Mouse (Mus musculus): ENCODE measurements at regions not wholly inside any gene's neighbourhood (a gene's known extent, or its start where the extent isn't known, plus 50 kb on each side); places are given as distances from the start of the nearest gene placed in this dataset.

- no peaks in the 10 kb centered on the region for H3K36me3 ChIP-seq (replicated peaks)
- ATAC-seq (ENCODE audit: low FRiP score), result no peak
- H3K4me2 ChIP-seq, result no peak overlapping the region
- no peak overlapping the region for H3K27ac ChIP-seq
- H3K9ac ChIP-seq, result no peak overlapping the region
- H3K4me1 ChIP-seq, result no peaks in the 10 kb centered on the region
- H3K9me3 ChIP-seq, result no peaks in the 10 kb centered on the region
- 93% methylated on average over 9 of the region's 9 CpGs for WGBS
- H3K27me3 ChIP-seq, result 0 out of 2 replicates have a peak, but pooled peaks cover 3% of the 10 kb centered on the region
- no peak overlapping the region for H3K4me3 ChIP-seq (replicated peaks)
Measured at GRCm38 (mm10) chr15:36355851-36356250, 651.7 kb downstream of the Zfp706 start.

- no peak overlapping the region for H3K4me2 ChIP-seq
- no peak overlapping the region for H3K27ac ChIP-seq
- no peak overlapping the region for H3K9ac ChIP-seq
- no peaks in the 10 kb centered on the region for H3K36me3 ChIP-seq (replicated peaks)
- 89% methylated on average over 6 of the region's 6 CpGs for WGBS
- no peaks in the 10 kb centered on the region for H3K4me1 ChIP-seq
- ATAC-seq (ENCODE audit: low FRiP score), result no peak
- 0 out of 2 replicates have a peak, but pooled peaks cover 3% of the 10 kb centered on the region for H3K27me3 ChIP-seq
- H3K9me3 ChIP-seq, result no peaks in the 10 kb centered on the region
- no peak overlapping the region for H3K4me3 ChIP-seq (replicated peaks)
Measured at GRCm38 (mm10) chr15:36354545-36354944, 653.0 kb downstream of the Zfp706 start.

- no peak for ATAC-seq (ENCODE audit: low FRiP score)
- WGBS, result 89% methylated on average over 3 of the region's 3 CpGs
- H3K9me3 ChIP-seq, result no peaks in the 10 kb centered on the region
Measured at GRCm38 (mm10) chr15:36353793-36354192, 653.8 kb downstream of the Zfp706 start.

DNA sequence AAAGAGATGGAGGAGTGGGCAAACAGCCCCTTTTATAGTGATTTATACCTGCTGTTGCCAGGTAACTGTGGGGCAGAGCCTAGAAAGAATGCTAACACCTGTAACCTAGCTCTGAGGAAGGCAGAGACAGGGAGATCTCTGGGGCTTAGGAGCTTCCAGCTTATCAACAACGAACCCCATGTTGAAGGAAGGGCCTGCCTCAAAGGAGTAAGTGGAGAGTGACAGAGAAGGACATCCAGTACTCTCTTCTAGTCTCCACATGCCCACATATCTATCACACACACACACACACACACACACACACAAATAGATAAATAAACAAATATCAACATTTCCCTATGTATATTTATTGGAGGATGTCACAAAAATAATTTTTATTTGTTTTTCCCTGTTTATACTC lies 654.6 kb downstream of the Zfp706 start:
- H3K9me3 ChIP-seq, result no peaks in the 10 kb centered on the region
- H3K27me3 ChIP-seq, result 0 out of 2 replicates have a peak, but pooled peaks cover 3% of the 10 kb centered on the region
- H3K9ac ChIP-seq, result no peak overlapping the region
- H3K4me2 ChIP-seq, result no peak overlapping the region
- no peaks in the 10 kb centered on the region for H3K36me3 ChIP-seq (replicated peaks)
- H3K4me3 ChIP-seq (replicated peaks), result no peak overlapping the region
- 100% methylated on average over 1 of the region's 1 CpGs for WGBS
- no peaks in the 10 kb centered on the region for H3K4me1 ChIP-seq
- no peak overlapping the region for H3K27ac ChIP-seq
- ATAC-seq (ENCODE audit: low FRiP score), result no peak

More at GRCm38 (mm10) chr15:36353793-36354192, 653.8 kb downstream of the Zfp706 start:
- Histone ChIP-seq H3K4me3 (replicated peaks) (no peak overlapping the region), H3K9ac (no peak overlapping the region), H3K36me3 (replicated peaks) (no peaks in the 10 kb centered on the region), H3K27ac (no peak overlapping the region), H3K27me3 (0 out of 2 replicates have a peak, but pooled peaks cover 3% of the 10 kb centered on the region), H3K4me1 (no peaks in the 10 kb centered on the region), H3K4me2 (no peak overlapping the region)

- no peak for ATAC-seq (ENCODE audit: low FRiP score)
- H3K36me3 ChIP-seq (replicated peaks), result no peaks in the 10 kb centered on the region
- no peaks in the 10 kb centered on the region for H3K4me1 ChIP-seq
- no peak overlapping the region for H3K4me2 ChIP-seq
- H3K27me3 ChIP-seq, result 0 out of 2 replicates have a peak, but pooled peaks cover 3% of the 10 kb centered on the region
- no peak overlapping the region for H3K9ac ChIP-seq
- H3K4me3 ChIP-seq (replicated peaks), result no peak overlapping the region
- no peaks in the 10 kb centered on the region for H3K9me3 ChIP-seq
- WGBS, result 36% methylated on average over 3 of the region's 3 CpGs
- no peak overlapping the region for H3K27ac ChIP-seq
Measured at GRCm38 (mm10) chr15:36351693-36352092, 655.9 kb downstream of the Zfp706 start.

- no peaks in the 10 kb centered on the region for H3K9me3 ChIP-seq
- H3K4me3 ChIP-seq (replicated peaks), result no peak overlapping the region
- H3K36me3 ChIP-seq (replicated peaks), result no peaks in the 10 kb centered on the region
- H3K27ac ChIP-seq, result no peak overlapping the region
- H3K9ac ChIP-seq, result no peak overlapping the region
- H3K4me1 ChIP-seq, result no peaks in the 10 kb centered on the region
- H3K27me3 ChIP-seq, result no peaks in the 10 kb centered on the region
- 90% methylated on average over 5 of the region's 5 CpGs for WGBS
- ATAC-seq (ENCODE audit: low FRiP score), result no peak
- H3K4me2 ChIP-seq, result no peak overlapping the region
Measured at GRCm38 (mm10) chr15:36348348-36348747, 659.2 kb downstream of the Zfp706 start.

GRCm38 (mm10) chr15:36347333-36347845 lies 660.2 kb downstream of the Zfp706 start:
- 88% methylated on average over 4 of the region's 4 CpGs for whole genome bisulfite sequencing
- Histone ChIP-seq H3K9ac (no peak overlapping the region), H3K27ac (no peak overlapping the region), H3K4me2 (no peak overlapping the region), H3K36me3 (replicated peaks) (no peaks in the 10 kb centered on the region), H3K4me3 (replicated peaks) (no peak overlapping the region), H3K9me3 (no peaks in the 10 kb centered on the region), H3K27me3 (no peaks in the 10 kb centered on the region), H3K4me1 (no peaks in the 10 kb centered on the region)
- no peak for ATAC-seq (ENCODE audit: low FRiP score)

- Histone ChIP-seq H3K9me3 (no peaks in the 10 kb centered on the region), H3K9ac (no peak overlapping the region), H3K27ac (no peak overlapping the region), H3K4me3 (replicated peaks) (no peak overlapping the region), H3K27me3 (no peaks in the 10 kb centered on the region), H3K4me1 (no peaks in the 10 kb centered on the region), H3K36me3 (replicated peaks) (no peaks in the 10 kb centered on the region), H3K4me2 (no peak overlapping the region)
- 84% methylated on average over 5 of the region's 5 CpGs for WGBS
- ATAC-seq (ENCODE audit: low FRiP score), result no peak
Measured at GRCm38 (mm10) chr15:36346126-36346525, 661.4 kb downstream of the Zfp706 start.

- WGBS, result 88% methylated on average over 4 of the region's 4 CpGs
- no peak for ATAC-seq (ENCODE audit: low FRiP score)
Measured at GRCm38 (mm10) chr15:36345413-36345812, 662.2 kb downstream of the Zfp706 start.

GRCm38 (mm10) chr15:36339971-36340550 lies 667.5 kb downstream of the Zfp706 start:
- ATAC-seq (ENCODE audit: low FRiP score), result no peak
- Histone ChIP-seq H3K4me2 (no peak overlapping the region), H3K4me3 (replicated peaks) (no peak overlapping the region), H3K27me3 (no peaks in the 10 kb centered on the region), H3K4me1 (no peaks in the 10 kb centered on the region), H3K36me3 (replicated peaks) (no peaks in the 10 kb centered on the region), H3K9ac (no peak overlapping the region), H3K9me3 (no peaks in the 10 kb centered on the region), H3K27ac (no peak overlapping the region)
- 75% methylated on average over 5 of the region's 5 CpGs for WGBS

More at GRCm38 (mm10) chr15:36345413-36345812, 662.2 kb downstream of the Zfp706 start:
- Histone ChIP-seq H3K4me2 (no peak overlapping the region), H3K27me3 (no peaks in the 10 kb centered on the region), H3K36me3 (replicated peaks) (no peaks in the 10 kb centered on the region), H3K4me1 (no peaks in the 10 kb centered on the region), H3K9ac (no peak overlapping the region), H3K4me3 (replicated peaks) (no peak overlapping the region), H3K9me3 (no peaks in the 10 kb centered on the region), H3K27ac (no peak overlapping the region)

- H3K9me3 ChIP-seq, result no peaks in the 10 kb centered on the region
- no peak overlapping the region for H3K4me2 ChIP-seq
- no peaks in the 10 kb centered on the region for H3K27me3 ChIP-seq
- whole genome bisulfite sequencing, result 89% methylated on average over 2 of the region's 2 CpGs
- no peak overlapping the region for H3K9ac ChIP-seq
- no peak overlapping the region for H3K4me3 ChIP-seq (replicated peaks)
- no peaks in the 10 kb centered on the region for H3K36me3 ChIP-seq (replicated peaks)
- no peak for ATAC-seq (ENCODE audit: low FRiP score)
- H3K4me1 ChIP-seq, result no peaks in the 10 kb centered on the region
- no peak overlapping the region for H3K27ac ChIP-seq
Measured at GRCm38 (mm10) chr15:36338766-36339165, 668.8 kb downstream of the Zfp706 start.

DNA sequence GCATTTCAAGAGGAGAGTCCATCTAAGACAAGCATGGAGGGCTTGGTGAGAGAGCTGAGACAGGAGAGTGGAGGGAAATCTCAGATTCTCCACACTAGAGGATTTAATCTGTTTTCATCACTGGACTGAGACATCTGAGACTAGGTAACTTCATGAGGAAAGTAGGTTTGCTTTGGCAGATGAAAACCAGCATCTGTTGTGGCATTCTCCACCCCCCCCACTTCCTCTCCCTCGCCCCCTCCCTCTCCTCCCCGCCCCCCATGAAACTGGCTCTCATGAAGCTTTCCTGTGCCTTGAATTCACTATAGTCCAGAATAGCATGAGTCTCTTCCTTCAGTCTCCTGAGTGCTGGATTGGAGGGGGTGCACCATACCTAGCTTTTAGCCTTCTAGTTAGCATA lies 670.7 kb downstream of the Zfp706 start:
- no peak overlapping the region for H3K4me2 ChIP-seq
- no peak for ATAC-seq (ENCODE audit: low FRiP score)
- no peak overlapping the region for H3K9ac ChIP-seq
- 79% methylated on average over 2 of the region's 2 CpGs for WGBS
- no peaks in the 10 kb centered on the region for H3K36me3 ChIP-seq (replicated peaks)
- no peak overlapping the region for H3K27ac ChIP-seq
- H3K4me3 ChIP-seq (replicated peaks), result no peak overlapping the region
- no peaks in the 10 kb centered on the region for H3K27me3 ChIP-seq
- no peaks in the 10 kb centered on the region for H3K9me3 ChIP-seq
- H3K4me1 ChIP-seq, result no peaks in the 10 kb centered on the region

DNA sequence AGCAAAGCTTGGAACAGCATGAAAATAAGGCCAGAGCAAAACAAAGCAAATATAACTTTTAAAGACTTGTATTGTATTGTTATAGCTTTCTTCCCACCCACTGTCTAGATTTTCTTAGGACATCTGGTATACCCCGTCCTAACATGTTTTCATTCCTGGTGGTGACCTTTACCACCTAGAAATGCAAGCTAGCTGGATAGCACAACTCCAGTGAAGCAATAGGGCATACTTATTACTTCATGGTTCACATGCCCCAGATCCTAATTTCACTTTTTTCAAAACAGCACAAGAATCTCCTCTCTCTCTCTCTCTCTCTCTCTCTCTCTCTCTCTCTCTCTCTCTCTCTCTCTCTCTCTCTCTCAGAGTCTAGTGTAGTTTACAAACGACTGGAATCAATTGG lies 672.5 kb downstream of the Zfp706 start:
- no peak for ATAC-seq (ENCODE audit: low FRiP score)
- no peak overlapping the region for H3K9ac ChIP-seq
- H3K9me3 ChIP-seq, result no peaks in the 10 kb centered on the region
- H3K27ac ChIP-seq, result no peak overlapping the region
- no peak overlapping the region for H3K4me2 ChIP-seq
- WGBS, result 76% methylated on average over 2 of the region's 2 CpGs
- no peaks in the 10 kb centered on the region for H3K36me3 ChIP-seq (replicated peaks)
- no peaks in the 10 kb centered on the region; the same call in 1 of the 2 replicates for H3K27me3 ChIP-seq
- H3K4me3 ChIP-seq (replicated peaks), result no peak overlapping the region
- H3K4me1 ChIP-seq, result no peaks in the 10 kb centered on the region
